Mouse (Mus musculus) ES-Bruce4 (cell line): ENCODE measurements at regions not wholly inside any gene's neighbourhood (a gene's known extent, or its start where the extent isn't known, plus 50 kb on each side); places are given as distances from the start of the nearest gene placed in this dataset.

Source experiments
- H3K27ac ChIP-seq: 2 replicates; pipeline ENCODE4 v1.5.1; 2012; ENCODE audit warnings: low read length, inconsistent platforms; ENCODE audit not compliant: insufficient read depth
- H3K27me3 ChIP-seq: 2 replicates; pipeline ENCODE4 v1.6.1; 2012; ENCODE audit warnings: mild to moderate bottlenecking, low read length, inconsistent platforms; ENCODE audit not compliant: control insufficient read depth, poor library complexity, insufficient read depth, severe bottlenecking
- H3K36me3 ChIP-seq: 2 replicates; pipeline ENCODE4 v1.6.1; 2012; ENCODE audit warnings: inconsistent platforms, mild to moderate bottlenecking, low read length, moderate library complexity; ENCODE audit not compliant: control insufficient read depth, poor library complexity, insufficient read depth, severe bottlenecking
- H3K4me1 ChIP-seq: one replicate; pipeline ENCODE4 v1.8.1; 2011; ENCODE audit warnings: low read length; ENCODE audit not compliant: control insufficient read depth, insufficient read depth
- H3K4me3 ChIP-seq: 2 replicates; pipeline ENCODE4 v1.5.1; 2011; ENCODE audit warnings: low read depth, mild to moderate bottlenecking, low read length
- H3K9ac ChIP-seq: 2 replicates; pipeline ENCODE4 v1.6.1; 2012; ENCODE audit warnings: low read depth, mild to moderate bottlenecking, inconsistent platforms; ENCODE audit not compliant: poor library complexity, severe bottlenecking
- H3K9me3 ChIP-seq: replicated peaks from 2 replicates; pipeline ENCODE4 v1.6.1; 2012; ENCODE audit warnings: mild to moderate bottlenecking, low read length, inconsistent platforms; ENCODE audit not compliant: control insufficient read depth, poor library complexity, insufficient read depth, severe bottlenecking
- CTCF ChIP-seq: IDR thresholded peaks from one replicate; pipeline ENCODE4 v1.8.1; 2011; ENCODE audit warnings: low read depth, low read length
- EP300 ChIP-seq: IDR thresholded peaks from 2 replicates; pipeline ENCODE4 v1.6.1; 2011; ENCODE audit warnings: low read depth, low read length; ENCODE audit not compliant: insufficient read depth
- POLR2A ChIP-seq: IDR thresholded peaks from one replicate; pipeline ENCODE4 v1.8.1; 2011; ENCODE audit warnings: low read length; ENCODE audit not compliant: insufficient read depth

DNA sequence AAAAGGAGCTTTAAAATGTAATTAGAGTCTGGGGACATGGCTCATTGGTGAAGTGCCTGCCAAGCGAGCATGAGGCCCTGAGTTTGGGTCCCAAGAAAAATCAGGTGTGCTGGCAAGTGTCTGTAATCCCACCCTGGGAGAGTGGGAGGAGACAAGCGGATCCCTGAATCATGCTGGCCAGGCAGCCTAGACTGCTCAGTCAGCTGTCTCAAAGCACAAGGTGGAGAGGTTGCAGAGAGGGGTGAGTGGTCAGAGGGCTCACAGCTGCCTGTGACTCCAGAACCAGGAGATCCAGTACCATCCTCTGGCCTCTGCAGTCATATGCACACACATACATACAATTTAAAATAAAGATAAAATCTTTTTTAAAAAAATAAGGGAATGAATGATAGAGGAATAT lies 97.7 kb downstream of the Nptx2 start:
- no peak overlapping the region for H3K4me3 ChIP-seq

DNA sequence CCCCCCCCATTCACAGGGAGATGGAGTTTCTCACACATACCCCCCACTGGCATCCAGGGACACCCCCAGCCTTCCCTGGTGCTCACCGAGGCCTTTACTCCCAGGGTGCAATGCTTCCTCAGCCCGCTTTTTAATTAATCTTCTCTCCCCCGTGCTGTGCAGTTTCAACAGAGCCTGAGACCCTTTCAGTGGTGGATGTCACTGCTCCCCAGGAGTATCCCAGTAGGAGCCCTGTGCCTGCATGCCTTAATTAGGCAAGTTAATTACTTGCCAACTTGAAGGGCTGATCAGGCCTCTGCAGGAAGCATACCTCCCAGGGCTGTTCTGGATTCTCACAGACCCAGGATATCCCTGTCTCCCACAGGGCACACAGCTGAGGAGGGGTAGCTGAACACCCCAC lies 99.7 kb downstream of the Nptx2 start:
- H3K9ac ChIP-seq = no peak overlapping the region
- H3K4me3 ChIP-seq = no peak overlapping the region
- no peak overlapping the region for H3K27ac ChIP-seq
- TF ChIP-seq CTCF (no peak), EP300 (no peak), POLR2A (no peak)
- no peaks in the 10 kb centered on the region for H3K27me3 ChIP-seq
- H3K9me3 ChIP-seq = no peaks in the 10 kb centered on the region
- H3K36me3 ChIP-seq = no peaks in the 10 kb centered on the region
- H3K4me1 ChIP-seq = no peaks in the 10 kb centered on the region

More for the DNA sequence above, 97.7 kb downstream of the Nptx2 start:
- Histone ChIP-seq H3K36me3 (no peaks in the 10 kb centered on the region), H3K9me3 (no peaks in the 10 kb centered on the region), H3K4me1 (no peaks in the 10 kb centered on the region), H3K9ac (no peak overlapping the region), H3K27ac (no peak overlapping the region), H3K27me3 (no peaks in the 10 kb centered on the region)
- TF ChIP-seq CTCF (no peak), POLR2A (no peak), EP300 (no peak)

DNA sequence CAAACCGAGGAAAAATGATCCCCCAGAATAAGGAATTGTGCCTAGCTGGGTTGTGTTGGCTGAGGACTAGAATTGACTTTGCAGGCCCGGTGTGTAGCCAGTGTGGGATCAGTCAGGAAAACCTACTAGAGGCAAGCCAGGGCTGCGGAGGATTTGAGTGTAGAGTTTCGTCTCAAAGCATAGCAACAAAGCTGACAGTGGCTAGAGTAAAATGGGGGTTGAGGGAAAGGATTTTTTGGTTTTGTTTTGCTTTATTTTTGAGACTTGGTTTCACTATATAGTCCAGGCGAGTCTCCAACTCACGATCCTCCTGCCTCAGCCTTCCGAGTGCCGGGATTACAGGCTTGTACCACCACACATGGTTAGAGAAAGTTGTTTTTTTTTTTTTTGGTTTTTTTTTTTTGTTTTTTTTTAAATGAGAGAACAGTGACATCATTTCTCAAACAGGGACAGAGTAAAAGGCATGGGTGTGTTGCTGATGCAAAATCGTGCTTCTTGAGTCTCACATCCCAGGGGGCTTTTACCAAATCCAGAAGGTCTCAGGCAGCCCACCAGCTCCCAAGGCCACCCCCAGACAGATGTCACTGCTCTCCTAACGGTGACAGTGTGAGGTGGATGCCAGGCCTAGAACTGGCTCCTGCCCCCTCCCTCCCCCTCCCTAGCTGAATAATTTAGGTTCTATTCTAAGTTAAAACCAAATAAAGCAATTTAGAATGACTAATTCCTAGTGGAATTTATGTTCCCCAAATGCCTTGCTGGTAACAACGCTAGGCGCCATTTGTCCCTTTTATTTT lies 101.8 kb downstream of the Nptx2 start:
- no peak overlapping the region for H3K9ac ChIP-seq
- no peak overlapping the region for H3K27ac ChIP-seq
- H3K27me3 ChIP-seq = no peaks in the 10 kb centered on the region
- TF ChIP-seq CTCF = no peak
- TF ChIP-seq POLR2A = no peak
- no peak for TF ChIP-seq EP300
- H3K9me3 ChIP-seq = 0 out of 2 replicates have a peak, but pooled peaks cover under 1% of the 10 kb centered on the region
- H3K4me3 ChIP-seq = no peak overlapping the region
- no peaks in the 10 kb centered on the region for H3K36me3 ChIP-seq
- no peaks in the 10 kb centered on the region for H3K4me1 ChIP-seq

DNA sequence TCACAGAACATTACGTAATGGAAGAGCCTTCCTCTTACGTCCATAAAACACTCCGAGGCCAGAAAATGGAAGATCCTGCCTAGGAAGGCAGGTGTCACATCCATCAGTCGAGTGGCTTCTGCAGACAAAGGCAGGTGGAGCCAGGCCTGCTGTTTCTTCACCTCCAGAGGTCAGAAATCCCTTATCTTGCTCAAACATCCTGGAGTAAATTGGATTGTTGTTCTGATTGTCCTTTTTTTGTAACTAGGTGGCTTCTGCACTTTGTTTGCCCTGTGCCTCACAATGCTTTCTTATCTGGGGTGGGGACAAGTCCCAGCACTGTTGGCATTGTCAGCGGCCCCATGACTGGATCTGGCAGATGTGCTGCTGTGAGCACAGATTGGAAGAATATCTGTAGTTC lies 106.5 kb downstream of the Nptx2 start:
- H3K4me1 ChIP-seq = no peaks in the 10 kb centered on the region
- no peaks in the 10 kb centered on the region for H3K36me3 ChIP-seq
- peaks cover 20% of the 10 kb centered on the region for H3K9me3 ChIP-seq
- no peak overlapping the region for H3K4me3 ChIP-seq
- H3K9ac ChIP-seq = no peak overlapping the region
- H3K27ac ChIP-seq = no peak overlapping the region
- TF ChIP-seq POLR2A = no peak
- TF ChIP-seq EP300 = no peak
- no peak for TF ChIP-seq CTCF
- no peaks in the 10 kb centered on the region for H3K27me3 ChIP-seq

DNA sequence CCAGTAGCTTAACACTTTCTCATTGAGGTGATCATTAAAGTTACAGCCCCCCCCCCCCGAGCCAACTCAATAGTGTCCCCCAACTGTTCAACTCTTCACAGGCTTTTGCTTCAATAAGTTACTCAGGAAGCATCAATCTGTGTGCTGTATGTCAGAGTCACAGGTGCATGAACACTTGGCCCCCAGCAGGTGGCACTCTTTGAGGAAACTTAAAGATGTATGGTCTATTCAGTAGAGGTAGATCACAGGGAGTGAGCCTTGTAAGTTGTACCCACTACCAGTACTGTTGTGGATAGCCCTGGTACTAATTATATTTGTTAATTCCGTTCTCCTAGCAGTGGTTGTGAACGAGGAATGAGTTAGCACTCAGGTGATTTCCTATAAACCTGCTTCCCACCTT lies 99.6 kb downstream of the Tmem130 start:
- no peak for TF ChIP-seq CTCF
- Histone ChIP-seq H3K27me3 (no peaks in the 10 kb centered on the region), H3K4me3 (no peak overlapping the region), H3K9me3 (peaks cover 7% of the 10 kb centered on the region), H3K27ac (no peak overlapping the region), H3K36me3 (no peaks in the 10 kb centered on the region), H3K4me1 (no peaks in the 10 kb centered on the region), H3K9ac (no peak overlapping the region)

DNA sequence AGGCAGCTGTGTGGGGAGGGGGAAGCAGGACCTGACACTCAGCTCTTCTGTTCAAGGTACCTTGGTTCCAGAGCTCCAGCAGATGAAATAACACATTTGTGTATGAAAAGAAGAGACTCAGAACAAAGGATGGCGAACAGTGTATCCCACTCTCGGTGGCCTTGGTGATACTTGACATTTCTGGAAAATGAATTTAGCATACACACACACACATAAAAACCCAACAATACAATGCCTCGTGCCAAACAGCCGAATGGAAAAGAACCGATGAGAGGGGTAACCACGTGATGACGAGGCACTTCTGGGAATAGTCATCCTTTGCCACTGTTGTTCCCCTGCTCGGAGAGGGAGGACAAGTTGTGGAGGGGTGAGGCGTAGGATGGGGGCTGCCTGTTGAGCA lies 97.6 kb downstream of the Tmem130 start:
- no peak for TF ChIP-seq POLR2A
- no peak for TF ChIP-seq CTCF
- no peak for TF ChIP-seq EP300
- H3K9ac ChIP-seq = no peak overlapping the region
- H3K4me1 ChIP-seq = no peaks in the 10 kb centered on the region
- H3K4me3 ChIP-seq = no peak overlapping the region
- H3K27me3 ChIP-seq = no peaks in the 10 kb centered on the region
- no peaks in the 10 kb centered on the region for H3K36me3 ChIP-seq
- no peaks in the 10 kb centered on the region for H3K9me3 ChIP-seq
- no peak overlapping the region for H3K27ac ChIP-seq
